Mouse (Mus musculus): ENCODE measurements around the gene Snap29. TPM values are rescaled to one million over a fixed set of nuclear protein-coding genes. Genes with fewer than 3 reads are reported as not detected.
A peak's percentile ranks its signal among the peaks of the same experiment; 100 is the strongest.

Snap29 gene
- 11.0 and 12.0 TPM in 2 replicates for polyA plus RNA-seq (2015; fragmentation: Nextera tagmentation; extraction: Ambion mirVana)

DNA sequence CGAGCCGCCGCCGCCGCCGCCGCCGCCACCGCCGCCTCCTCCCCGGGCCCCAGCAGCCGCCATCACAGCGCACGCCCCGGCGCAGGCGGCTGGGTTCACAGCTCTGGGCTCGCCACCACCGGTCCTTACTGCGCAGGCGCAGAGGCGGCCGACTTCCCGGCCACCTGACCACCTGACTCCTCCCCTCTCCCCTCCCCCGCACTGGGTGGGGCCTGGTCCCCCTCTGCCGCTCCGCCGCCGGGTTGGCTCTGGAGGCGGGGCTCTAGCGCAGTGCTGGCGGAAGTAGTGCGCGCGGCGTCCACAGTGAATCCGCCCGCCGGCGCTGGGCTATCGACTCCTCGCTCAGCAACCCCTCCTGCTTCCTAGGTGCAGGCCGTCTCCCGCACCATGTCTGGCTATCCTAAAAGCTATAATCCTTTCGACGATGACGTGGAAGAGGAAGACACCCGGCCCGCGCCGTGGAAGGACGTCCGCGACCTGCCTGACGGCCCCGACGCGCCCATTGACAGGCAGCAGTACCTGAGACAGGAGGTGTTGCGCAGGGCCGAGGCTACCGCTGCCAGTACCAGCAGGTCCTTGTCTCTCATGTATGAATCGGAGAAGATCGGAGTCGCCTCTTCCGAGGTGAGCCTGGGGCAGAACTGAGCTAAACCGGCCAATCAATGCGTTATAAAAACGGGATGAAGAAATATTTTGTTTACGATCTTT is at the start of gene Snap29, which contains the start of gene Pi4ka:
TSS of gene Snap29 (plus strand) at position 251 of the 708 bp plus-strand sequence.
TSS of gene Pi4ka (minus strand) at position 579 of the 708 bp plus-strand sequence.
- Histone ChIP-seq H3K36me3 (peaks cover 13% of the 10 kb centered on the region), H3K9ac (peak within 1 kb of the TSS; percentile 92), H3K27me3 (replicated peaks) (no peaks in the 10 kb centered on the region), H3K4me1 (peaks cover 40% of the 10 kb centered on the region), H3K9me3 (no peaks in the 10 kb centered on the region), H3K4me3 (peak within 1 kb of the TSS; percentile 74), H3K4me2 (peak within 1 kb of the TSS; percentile 80), H3K27ac (replicated peaks) (peak within 1 kb of the TSS; percentile 88)
- under 1% methylated on average over 63 of the region's 69 CpGs for WGBS
- ATAC-seq (ENCODE audit: extremely low read depth, insufficient number of reproducible peaks, low FRiP score, low TSS enrichment) = peak; percentile 96

DNA sequence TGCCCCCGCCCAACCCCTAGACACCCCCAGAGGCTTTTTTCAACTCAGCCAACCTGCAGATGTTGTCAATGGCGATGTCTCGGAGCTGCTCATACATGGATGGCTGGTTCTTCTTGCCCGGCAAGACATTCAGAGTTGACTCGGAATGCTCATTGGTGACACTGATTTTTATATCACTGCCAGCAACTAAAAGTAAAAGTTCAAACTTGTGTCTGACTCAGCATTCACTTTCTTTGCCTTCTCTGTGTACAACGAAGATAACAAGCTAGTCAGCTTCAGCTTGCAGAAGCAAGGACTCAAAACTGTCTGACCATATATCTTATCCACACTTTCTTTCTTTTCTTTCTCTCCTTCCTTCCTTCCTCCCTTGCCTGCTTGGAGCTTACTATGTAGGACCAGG is 49.8 kb upstream of the Snap29 start:
- WGBS = 83% methylated on average over 6 of the region's 6 CpGs
- H3K27ac ChIP-seq (replicated peaks) = no peak overlapping the region
- no peak overlapping the region for H3K9ac ChIP-seq

DNA sequence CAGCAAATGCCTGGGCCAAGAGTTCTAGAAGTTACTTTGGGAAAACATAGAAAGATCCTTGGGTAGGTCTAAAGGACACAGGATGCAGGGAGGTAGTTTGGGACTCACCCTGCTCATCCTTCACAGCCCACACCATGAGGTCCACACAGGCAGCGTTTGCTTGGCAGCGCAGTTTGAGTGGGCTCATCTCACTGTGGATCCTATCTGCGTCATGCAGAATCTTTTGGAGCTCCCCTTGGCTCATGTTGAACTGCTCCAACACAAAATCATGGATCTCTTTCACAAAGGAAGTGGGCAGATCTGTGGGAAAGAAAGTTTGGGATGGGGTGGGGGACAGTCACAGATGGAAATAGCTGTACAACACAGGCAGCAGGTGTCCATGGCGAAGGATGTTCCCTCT is 47.0 kb upstream of the Snap29 start:
- Histone ChIP-seq H3K9me3 (no peaks in the 10 kb centered on the region), H3K36me3 (peaks cover 77% of the 10 kb centered on the region), H3K27me3 (replicated peaks) (no peaks in the 10 kb centered on the region), H3K4me2 (no peak overlapping the region), H3K4me3 (no peak overlapping the region), H3K9ac (no peak overlapping the region), H3K4me1 (no peaks in the 10 kb centered on the region), H3K27ac (replicated peaks) (no peak overlapping the region)
- 94% methylated on average over 4 of the region's 4 CpGs for WGBS
- ATAC-seq (ENCODE audit: extremely low read depth, insufficient number of reproducible peaks, low FRiP score, low TSS enrichment) = no peak

More for the DNA sequence above, 49.8 kb upstream of the Snap29 start:
- ATAC-seq (ENCODE audit: extremely low read depth, insufficient number of reproducible peaks, low FRiP score, low TSS enrichment) = no peak
- Histone ChIP-seq H3K4me1 (no peaks in the 10 kb centered on the region), H3K27me3 (replicated peaks) (no peaks in the 10 kb centered on the region), H3K36me3 (peaks cover 84% of the 10 kb centered on the region), H3K4me3 (no peak overlapping the region), H3K4me2 (no peak overlapping the region), H3K9me3 (no peaks in the 10 kb centered on the region)

DNA sequence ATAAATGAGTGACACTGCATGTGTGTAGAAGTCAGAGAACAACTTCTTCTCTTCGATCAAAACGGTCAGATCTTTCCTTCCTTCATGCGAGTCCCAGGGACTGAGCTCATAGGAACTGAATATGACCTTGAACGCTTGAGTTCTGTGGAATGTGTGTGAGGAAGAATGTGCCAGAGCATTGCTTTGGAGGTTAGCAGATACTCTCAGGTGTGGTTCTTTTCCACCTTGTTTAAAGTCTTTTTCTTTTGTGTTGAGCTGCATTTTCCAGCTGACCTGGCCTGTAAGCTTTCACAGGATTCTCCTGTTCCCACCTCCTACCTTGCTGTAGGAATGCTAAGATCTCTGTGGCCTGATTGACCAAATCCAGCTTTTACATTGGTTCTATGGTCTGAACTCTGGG is 23.5 kb upstream of the Snap29 start:
- peak overlapping the region; percentile 37 for H3K27ac ChIP-seq (replicated peaks)
- no peaks in the 10 kb centered on the region for H3K27me3 ChIP-seq (replicated peaks)
- ATAC-seq (ENCODE audit: extremely low read depth, insufficient number of reproducible peaks, low FRiP score, low TSS enrichment) = no peak
- H3K36me3 ChIP-seq = peaks cover 62% of the 10 kb centered on the region
- WGBS = 74% methylated on average over 4 of the region's 4 CpGs
- H3K9me3 ChIP-seq = no peaks in the 10 kb centered on the region
- no peak overlapping the region for H3K4me3 ChIP-seq
- H3K4me1 ChIP-seq = peaks cover 6% of the 10 kb centered on the region
- no peak overlapping the region for H3K4me2 ChIP-seq
- H3K9ac ChIP-seq = no peak overlapping the region

DNA sequence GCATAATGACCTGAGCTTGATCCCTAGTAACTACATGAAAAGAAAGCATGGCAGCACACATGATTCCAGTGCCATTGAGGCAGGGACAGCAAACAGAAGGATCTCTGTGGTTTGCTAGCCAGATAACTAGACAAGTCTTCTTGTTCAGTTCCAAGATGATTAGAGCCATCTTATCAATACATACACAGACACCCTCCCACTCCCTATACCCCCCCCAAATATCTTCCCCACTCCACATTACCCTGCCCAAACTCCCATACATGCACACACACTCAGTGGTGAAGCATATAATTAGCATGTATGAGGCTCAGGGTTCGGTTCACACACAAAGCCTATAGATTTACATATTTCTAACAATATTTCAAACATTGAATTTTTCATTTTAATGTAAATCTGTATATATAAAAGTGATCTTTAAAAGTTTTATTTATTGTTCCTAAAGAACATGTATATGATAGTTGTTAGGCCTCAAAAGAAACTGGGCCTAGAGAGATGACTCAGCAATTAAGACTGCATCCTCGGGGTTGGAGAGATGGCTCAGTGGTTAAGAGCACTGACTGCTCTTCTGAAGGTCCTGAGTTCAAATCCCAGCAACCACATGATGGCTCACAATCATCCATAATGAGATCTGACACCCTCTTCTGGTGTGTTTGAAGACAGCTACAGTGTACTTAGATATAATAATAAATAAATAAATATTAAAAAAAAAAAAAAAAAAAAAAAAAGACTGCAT is 22.0 kb upstream of the Snap29 start:
- H3K27me3 ChIP-seq (replicated peaks) = no peaks in the 10 kb centered on the region
- H3K27ac ChIP-seq (replicated peaks) = no peak overlapping the region
- peaks cover 6% of the 10 kb centered on the region for H3K4me1 ChIP-seq
- WGBS = 77% methylated on average over 2 of the region's 2 CpGs
- no peak for ATAC-seq (ENCODE audit: extremely low read depth, insufficient number of reproducible peaks, low FRiP score, low TSS enrichment)
- H3K9ac ChIP-seq = no peak overlapping the region
- H3K36me3 ChIP-seq = peaks cover 55% of the 10 kb centered on the region
- H3K4me2 ChIP-seq = no peak overlapping the region
- H3K4me3 ChIP-seq = no peak overlapping the region
- H3K9me3 ChIP-seq = no peaks in the 10 kb centered on the region

DNA sequence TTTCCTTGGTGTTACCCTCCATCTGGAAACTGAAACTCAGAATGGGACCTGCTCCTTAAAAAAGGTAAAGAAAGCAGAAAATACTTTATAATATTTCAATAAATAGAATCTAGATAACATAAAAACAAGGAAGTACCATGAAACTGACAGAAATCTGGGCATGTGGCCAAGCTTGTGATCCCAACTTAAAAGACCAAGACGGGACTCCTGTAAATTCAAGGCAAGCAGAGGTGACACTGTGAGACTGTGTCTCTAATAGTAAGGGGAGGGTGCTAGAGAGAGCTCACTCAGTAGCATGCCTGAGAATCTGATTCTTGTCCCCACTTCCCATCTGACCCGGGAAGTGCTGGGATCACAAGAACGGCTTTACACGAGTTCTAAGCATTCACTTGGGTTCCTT is 13.0 kb upstream of the Snap29 start:
- Histone ChIP-seq H3K36me3 (peaks cover 29% of the 10 kb centered on the region), H3K4me2 (no peak overlapping the region), H3K27ac (replicated peaks) (no peak overlapping the region), H3K9ac (no peak overlapping the region), H3K27me3 (replicated peaks) (no peaks in the 10 kb centered on the region), H3K4me1 (0 out of 2 replicates have a peak, but pooled peaks cover 6% of the 10 kb centered on the region), H3K4me3 (no peak overlapping the region), H3K9me3 (0 out of 2 replicates have a peak, but pooled peaks cover 2% of the 10 kb centered on the region)
- ATAC-seq (ENCODE audit: extremely low read depth, insufficient number of reproducible peaks, low FRiP score, low TSS enrichment) = no peak
- 69% methylated on average over 4 of the region's 4 CpGs for WGBS

DNA sequence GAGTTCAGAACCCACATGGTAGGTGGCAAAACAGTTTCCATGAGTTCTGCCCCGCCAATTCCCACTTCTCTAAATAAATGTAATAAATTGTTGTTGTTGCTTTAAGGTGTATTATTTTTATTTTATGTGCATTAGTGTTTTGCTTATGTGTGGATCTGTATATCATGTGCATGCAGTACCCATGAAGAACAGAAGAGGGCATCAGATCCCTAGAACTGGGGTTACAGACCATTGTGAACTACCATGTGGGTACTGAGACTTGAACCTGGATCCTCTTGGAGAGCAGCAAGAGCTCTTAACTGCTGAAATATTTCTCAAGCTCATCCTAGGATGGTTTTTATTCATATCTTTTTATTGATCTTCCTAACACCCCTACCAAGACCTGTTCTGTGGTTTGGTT is 2.9 kb upstream of the Snap29 start:
- Histone ChIP-seq H3K9me3 (no peaks in the 10 kb centered on the region), H3K4me2 (no peak overlapping the region), H3K27ac (replicated peaks) (no peak overlapping the region), H3K27me3 (replicated peaks) (no peaks in the 10 kb centered on the region), H3K9ac (no peak overlapping the region), H3K4me1 (peaks cover 32% of the 10 kb centered on the region), H3K36me3 (peaks cover 13% of the 10 kb centered on the region), H3K4me3 (no peak overlapping the region)
- 53% methylated on average over 1 of the region's 1 CpGs for WGBS
- no peak for ATAC-seq (ENCODE audit: extremely low read depth, insufficient number of reproducible peaks, low FRiP score, low TSS enrichment)

DNA sequence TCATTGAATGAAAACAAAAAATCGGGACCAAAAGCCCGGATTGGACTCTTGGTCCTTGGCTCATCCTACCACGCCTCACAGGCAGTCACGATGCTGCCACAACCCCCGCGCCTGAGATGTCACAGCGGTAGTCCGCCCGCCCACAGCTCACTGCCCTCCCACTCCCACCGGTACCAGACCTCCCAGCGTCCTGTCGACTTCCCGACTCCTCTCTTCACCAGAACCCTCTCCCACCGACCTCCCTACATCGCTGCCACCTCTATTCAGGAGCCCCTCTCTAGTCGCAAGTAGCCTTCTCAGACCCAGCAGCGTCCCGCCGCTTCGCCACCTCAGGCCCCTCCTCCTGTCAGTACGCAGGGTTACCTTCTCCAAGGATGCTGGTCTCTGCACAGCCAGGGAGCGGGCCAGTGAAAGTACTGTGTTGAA is 502 bp upstream of the Snap29 start:
- H3K36me3 ChIP-seq = peaks cover 13% of the 10 kb centered on the region
- peak overlapping the region; percentile 88 for H3K27ac ChIP-seq (replicated peaks)
- WGBS = 1% methylated on average over 22 of the region's 22 CpGs
- ATAC-seq (ENCODE audit: extremely low read depth, insufficient number of reproducible peaks, low FRiP score, low TSS enrichment) = peak; percentile 55
- H3K9ac ChIP-seq = peak overlapping the region; percentile 92
- no peaks in the 10 kb centered on the region for H3K9me3 ChIP-seq
- peaks cover 37% of the 10 kb centered on the region for H3K4me1 ChIP-seq
- H3K4me3 ChIP-seq = peak overlapping the region; percentile 74
- H3K4me2 ChIP-seq = peak overlapping the region; percentile 80
- no peaks in the 10 kb centered on the region for H3K27me3 ChIP-seq (replicated peaks)

DNA sequence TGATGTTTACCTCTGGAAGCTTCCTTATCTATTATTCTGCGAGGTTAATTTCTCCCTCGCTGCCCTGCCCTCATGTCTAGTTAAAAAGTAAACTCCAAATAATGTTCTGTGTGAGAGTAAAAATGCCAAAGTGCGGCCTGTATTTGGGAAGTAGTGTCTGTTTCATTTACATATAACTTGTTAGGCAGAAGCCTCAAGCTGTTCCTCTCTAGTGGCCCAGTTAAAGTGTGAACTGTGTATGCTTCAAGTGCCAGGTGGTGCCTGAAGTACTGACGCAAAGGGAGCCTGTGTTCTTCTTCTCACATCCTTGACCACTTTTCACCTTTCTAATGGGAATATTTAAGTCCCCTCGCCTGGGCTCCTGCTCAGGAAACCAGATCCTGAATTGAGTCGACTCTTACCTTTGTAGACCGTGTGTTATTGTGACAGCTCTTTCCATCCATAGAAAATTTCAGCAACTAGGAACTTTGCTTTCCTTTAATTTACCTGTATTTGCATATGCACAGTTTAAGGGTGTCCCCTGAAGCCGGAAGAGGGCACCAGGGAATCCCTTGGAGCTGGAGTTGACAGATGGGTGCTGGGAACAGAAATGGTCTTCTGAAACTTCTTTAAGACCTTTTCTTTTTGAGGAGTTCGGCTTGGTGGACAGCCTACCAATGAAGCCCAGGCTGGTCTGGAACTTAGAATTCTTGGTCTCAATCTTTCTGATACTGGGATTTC is 886 bp downstream of the Snap29 start:
- no peak for ATAC-seq (ENCODE audit: extremely low read depth, insufficient number of reproducible peaks, low FRiP score, low TSS enrichment)
- Histone ChIP-seq H3K27me3 (replicated peaks) (no peaks in the 10 kb centered on the region), H3K36me3 (peaks cover 13% of the 10 kb centered on the region), H3K9me3 (no peaks in the 10 kb centered on the region), H3K9ac (peak overlapping the region; percentile 88), H3K4me1 (peaks cover 40% of the 10 kb centered on the region), H3K27ac (replicated peaks) (no peak overlapping the region; the same call in 1 of the 2 replicates), H3K4me3 (peak overlapping the region; percentile 74), H3K4me2 (peak overlapping the region; percentile 80)
- 29% methylated on average over 9 of the region's 9 CpGs for WGBS

DNA sequence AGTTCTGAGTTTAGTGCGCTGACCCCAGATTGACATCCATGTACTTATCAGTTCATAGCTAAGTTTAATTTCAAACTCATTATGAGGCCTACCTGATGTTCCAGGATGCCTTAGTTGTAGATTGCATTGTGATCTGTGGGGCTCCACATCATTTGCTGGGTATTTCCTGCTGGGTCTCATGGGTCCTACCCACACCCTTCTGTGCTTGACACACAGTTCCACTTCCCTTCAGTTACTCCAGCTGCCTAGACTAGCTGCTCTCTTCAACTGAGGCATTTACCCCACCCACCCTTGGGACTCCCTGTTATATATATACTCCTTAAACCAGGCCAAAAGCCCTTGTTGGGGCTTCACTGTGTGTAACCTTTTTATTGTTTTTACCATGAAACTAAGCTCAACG is 3.3 kb downstream of the Snap29 start:
- no peaks in the 10 kb centered on the region for H3K9me3 ChIP-seq
- WGBS = 87% methylated on average over 2 of the region's 2 CpGs
- no peak overlapping the region for H3K27ac ChIP-seq (replicated peaks)
- no peak for ATAC-seq (ENCODE audit: extremely low read depth, insufficient number of reproducible peaks, low FRiP score, low TSS enrichment)
- H3K4me3 ChIP-seq = no peak overlapping the region
- H3K4me1 ChIP-seq = peaks cover 40% of the 10 kb centered on the region
- no peak overlapping the region for H3K9ac ChIP-seq
- H3K36me3 ChIP-seq = no peaks in the 10 kb centered on the region
- no peaks in the 10 kb centered on the region for H3K27me3 ChIP-seq (replicated peaks)
- no peak overlapping the region for H3K4me2 ChIP-seq

DNA sequence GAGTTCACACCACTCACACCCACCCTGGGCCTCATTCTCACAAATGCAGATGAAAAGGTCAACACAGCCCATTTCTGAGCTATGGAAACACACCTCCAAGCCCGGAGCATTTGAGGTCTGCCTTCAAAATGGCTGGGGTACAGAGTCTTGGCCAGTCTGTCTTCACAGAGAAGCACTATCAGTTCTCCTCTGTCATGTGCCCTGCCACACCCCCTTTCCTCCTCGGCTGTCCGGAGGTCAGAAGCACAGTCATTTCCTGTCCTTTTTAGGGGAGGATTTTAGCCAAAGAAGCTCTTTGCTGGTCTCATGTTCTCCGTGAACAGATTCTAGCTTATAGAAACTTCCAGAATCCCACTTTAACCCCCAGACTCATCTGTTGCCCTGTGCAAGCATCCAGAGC is 4.4 kb downstream of the Snap29 start:
- Histone ChIP-seq H3K9me3 (no peaks in the 10 kb centered on the region), H3K27ac (replicated peaks) (no peak overlapping the region), H3K36me3 (no peaks in the 10 kb centered on the region), H3K4me3 (no peak overlapping the region), H3K4me2 (peak overlapping the region; percentile 9; the same call in 1 of the 2 replicates), H3K4me1 (peaks cover 39% of the 10 kb centered on the region), H3K27me3 (replicated peaks) (no peaks in the 10 kb centered on the region), H3K9ac (no peak overlapping the region)
- WGBS = 31% methylated on average over 4 of the region's 4 CpGs
- no peak for ATAC-seq (ENCODE audit: extremely low read depth, insufficient number of reproducible peaks, low FRiP score, low TSS enrichment)

Measured in heart, embryonic 13.5 days (tissue).